Mouse (Mus musculus) brain, embryonic 14.5 days (tissue): Measurements from ENCODE around the gene Pld4.

ENCODE experiments used
- CTCF ChIP-seq: fragments of 200-500 bp; IDR thresholded peaks from 2 replicates; pipeline ENCODE4 v1.5.1; 2012; ENCODE audit warnings: inconsistent platforms, mild to moderate bottlenecking, moderate library complexity, borderline replicate concordance; ENCODE audit not compliant: insufficient read depth, insufficient read length; ENCODE audit errors: extremely low read depth
- POLR2A ChIP-seq: fragments of 200-500 bp; IDR thresholded peaks from 2 replicates; pipeline ENCODE4 v1.6.1; 2012; ENCODE audit warnings: mild to moderate bottlenecking, inconsistent platforms, borderline replicate concordance; ENCODE audit not compliant: poor library complexity, insufficient read depth, insufficient read length, severe bottlenecking; ENCODE audit errors: extremely low read depth

GRCm38 (mm10) chr12:112802917-112803316 lies 42.5 kb downstream of the Pld4 start:
- TF ChIP-seq POLR2A (no peak), CTCF (no peak)
